Mouse (Mus musculus): ENCODE data around the gene Parp3. TPM values are rescaled to one million over a fixed set of nuclear protein-coding genes. Genes with fewer than 3 reads are reported as not detected.

Gene Parp3
- 21.5 and 24.0 TPM in 2 replicates for polyA plus RNA-seq (2015; fragmentation: Nextera tagmentation; extraction: Ambion mirVana)

DNA sequence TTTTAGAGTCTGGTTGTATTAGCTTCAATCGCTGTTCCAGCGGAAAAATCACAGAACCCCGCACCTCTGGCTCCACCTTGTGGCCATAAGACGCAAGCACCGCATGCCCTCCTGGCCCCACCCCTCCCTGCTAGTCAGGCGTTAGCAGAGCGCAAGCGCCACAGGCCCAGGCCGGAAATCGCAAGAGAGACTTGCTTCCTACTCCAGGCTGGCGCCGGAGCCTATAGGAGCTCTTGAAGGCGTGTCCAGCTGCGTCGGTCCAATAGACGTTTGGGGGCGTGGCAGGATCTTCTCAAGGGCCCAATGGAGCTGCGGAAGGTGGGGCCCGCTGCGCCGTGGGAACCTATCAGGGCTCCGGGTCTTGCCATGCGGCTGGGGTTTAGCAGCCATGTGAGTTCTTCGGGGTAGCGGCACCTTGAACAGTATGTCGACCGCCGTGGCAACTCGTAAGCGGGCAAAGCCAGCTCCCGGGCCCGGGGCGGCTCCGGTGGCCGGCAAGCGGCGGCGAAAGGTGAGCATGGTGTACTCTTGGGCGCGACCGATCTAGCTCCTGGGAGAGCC, at the start of gene Parp3:
Parp3 (minus strand) TSS at position 26 of the 561 bp plus-strand sequence.
- no peaks in the 10 kb centered on the region; the same call in 1 of the 2 replicates for H3K36me3 ChIP-seq (ENCODE audit: insufficient read depth, low read length)
- peaks cover 28% of the 10 kb centered on the region for H3K4me1 ChIP-seq (ENCODE audit: insufficient read depth, low read depth, low read length)
- no peaks in the 10 kb centered on the region for H3K27me3 ChIP-seq (replicated peaks; ENCODE audit: insufficient read depth, low read length)
- WGBS: under 1% methylated on average over 41 of the region's 41 CpGs
- H3K27ac ChIP-seq (ENCODE audit: low read length): peak within 1 kb of the TSS; percentile 85
- H3K4me3 ChIP-seq (ENCODE audit: low read depth, low read length): peak within 1 kb of the TSS; percentile 48
- H3K9ac ChIP-seq (replicated peaks; ENCODE audit: low read depth): peak within 1 kb of the TSS; percentile 41
- TF ChIP-seq CTCF (IDR thresholded peaks at IDR 0.05) (peak; percentile 98), EP300 (IDR thresholded peaks at IDR 0.05) (no peak)
- DNase-seq (ENCODE audit: low spot score): peak; percentile 100
- peak; percentile 97 for ATAC-seq
- H3K4me2 ChIP-seq (replicated peaks; ENCODE audit: low read depth, low read length): peak within 1 kb of the TSS; percentile 91
- no peaks in the 10 kb centered on the region for H3K9me3 ChIP-seq (ENCODE audit: low read length)

GRCm38 (mm10) chr9:106519909-106520308, 43.2 kb upstream of the Parp3 start:
- Histone ChIP-seq H3K27me3 (replicated peaks; ENCODE audit: insufficient read depth, low read length) (no peaks in the 10 kb centered on the region), H3K4me2 (replicated peaks; ENCODE audit: low read depth, low read length) (no peak overlapping the region), H3K9me3 (ENCODE audit: low read length) (no peaks in the 10 kb centered on the region), H3K36me3 (ENCODE audit: insufficient read depth, low read length) (no peaks in the 10 kb centered on the region), H3K27ac (ENCODE audit: low read length) (no peak overlapping the region), H3K4me3 (ENCODE audit: low read depth, low read length) (no peak overlapping the region), H3K4me1 (ENCODE audit: insufficient read depth, low read depth, low read length) (no peaks in the 10 kb centered on the region), H3K9ac (replicated peaks; ENCODE audit: low read depth) (no peak overlapping the region)
- WGBS: 52% methylated on average over 8 of the region's 8 CpGs
- DNase-seq (ENCODE audit: low spot score): no peak
- no peak for ATAC-seq
- no peak for TF ChIP-seq EP300 (IDR thresholded peaks at IDR 0.05)
- TF ChIP-seq CTCF (IDR thresholded peaks at IDR 0.05): no peak

DNA sequence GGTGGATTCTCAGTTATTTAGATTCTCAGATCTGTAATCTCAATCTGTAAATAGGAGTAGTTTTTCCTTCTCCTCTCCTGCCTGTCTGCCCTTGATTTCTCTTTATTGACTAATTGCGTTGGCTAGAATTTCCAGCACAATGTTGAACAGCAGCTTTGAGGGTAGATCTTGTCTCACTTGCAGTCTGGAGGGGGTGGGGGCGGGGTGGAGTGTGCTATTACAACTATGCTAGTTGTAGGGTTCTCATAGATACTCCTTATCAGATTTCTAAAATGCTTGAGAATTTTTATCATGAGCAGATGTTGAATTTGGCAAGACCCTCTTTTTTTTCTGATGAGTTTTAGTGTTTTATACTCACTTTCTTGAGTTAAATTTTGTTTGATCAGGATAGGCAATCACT, 42.7 kb upstream of the Parp3 start:
- H3K4me2 ChIP-seq (replicated peaks; ENCODE audit: low read depth, low read length): no peak overlapping the region
- TF ChIP-seq CTCF (IDR thresholded peaks at IDR 0.05) (no peak), EP300 (IDR thresholded peaks at IDR 0.05) (no peak)
- 46% methylated on average over 2 of the region's 2 CpGs for WGBS
- H3K27ac ChIP-seq (ENCODE audit: low read length): no peak overlapping the region
- no peak for DNase-seq (ENCODE audit: low spot score)
- H3K4me3 ChIP-seq (ENCODE audit: low read depth, low read length): no peak overlapping the region
- no peaks in the 10 kb centered on the region for H3K36me3 ChIP-seq (ENCODE audit: insufficient read depth, low read length)
- H3K27me3 ChIP-seq (replicated peaks; ENCODE audit: insufficient read depth, low read length): no peaks in the 10 kb centered on the region
- H3K4me1 ChIP-seq (ENCODE audit: insufficient read depth, low read depth, low read length): no peaks in the 10 kb centered on the region
- no peak overlapping the region for H3K9ac ChIP-seq (replicated peaks; ENCODE audit: low read depth)
- ATAC-seq: no peak
- no peaks in the 10 kb centered on the region for H3K9me3 ChIP-seq (ENCODE audit: low read length)

GRCm38 (mm10) chr9:106514273-106514672, 37.5 kb upstream of the Parp3 start, which contains the start of gene Iqcf5:
Iqcf5 (plus strand) TSS chr9:106514573.
- H3K4me2 ChIP-seq (replicated peaks; ENCODE audit: low read depth, low read length): no peak within 1 kb of the TSS
- whole genome bisulfite sequencing: 83% methylated on average over 4 of the region's 4 CpGs
- no peaks in the 10 kb centered on the region for H3K9me3 ChIP-seq (ENCODE audit: low read length)
- no peak for DNase-seq (ENCODE audit: low spot score)
- no peak within 1 kb of the TSS for H3K27ac ChIP-seq (ENCODE audit: low read length)
- ATAC-seq: no peak
- H3K4me1 ChIP-seq (ENCODE audit: insufficient read depth, low read depth, low read length): no peaks in the 10 kb centered on the region
- H3K4me3 ChIP-seq (ENCODE audit: low read depth, low read length): no peak within 1 kb of the TSS
- H3K9ac ChIP-seq (replicated peaks; ENCODE audit: low read depth): no peak within 1 kb of the TSS
- no peaks in the 10 kb centered on the region for H3K27me3 ChIP-seq (replicated peaks; ENCODE audit: insufficient read depth, low read length)
- TF ChIP-seq CTCF (IDR thresholded peaks at IDR 0.05): no peak
- no peak for TF ChIP-seq EP300 (IDR thresholded peaks at IDR 0.05)
- H3K36me3 ChIP-seq (ENCODE audit: insufficient read depth, low read length): no peaks in the 10 kb centered on the region

GRCm38 (mm10) chr9:106513566-106513965, 36.8 kb upstream of the Parp3 start:
- no peaks in the 10 kb centered on the region for H3K36me3 ChIP-seq (ENCODE audit: insufficient read depth, low read length)
- no peaks in the 10 kb centered on the region for H3K27me3 ChIP-seq (replicated peaks; ENCODE audit: insufficient read depth, low read length)
- H3K4me3 ChIP-seq (ENCODE audit: low read depth, low read length): no peak overlapping the region
- no peak overlapping the region for H3K27ac ChIP-seq (ENCODE audit: low read length)
- no peak overlapping the region for H3K4me2 ChIP-seq (replicated peaks; ENCODE audit: low read depth, low read length)
- no peak for DNase-seq (ENCODE audit: low spot score)
- 73% methylated on average over 6 of the region's 6 CpGs for WGBS
- no peaks in the 10 kb centered on the region for H3K4me1 ChIP-seq (ENCODE audit: insufficient read depth, low read depth, low read length)
- no peak for TF ChIP-seq EP300 (IDR thresholded peaks at IDR 0.05)
- no peak for TF ChIP-seq CTCF (IDR thresholded peaks at IDR 0.05)
- H3K9me3 ChIP-seq (ENCODE audit: low read length): no peaks in the 10 kb centered on the region
- no peak for ATAC-seq
- H3K9ac ChIP-seq (replicated peaks; ENCODE audit: low read depth): no peak overlapping the region

DNA sequence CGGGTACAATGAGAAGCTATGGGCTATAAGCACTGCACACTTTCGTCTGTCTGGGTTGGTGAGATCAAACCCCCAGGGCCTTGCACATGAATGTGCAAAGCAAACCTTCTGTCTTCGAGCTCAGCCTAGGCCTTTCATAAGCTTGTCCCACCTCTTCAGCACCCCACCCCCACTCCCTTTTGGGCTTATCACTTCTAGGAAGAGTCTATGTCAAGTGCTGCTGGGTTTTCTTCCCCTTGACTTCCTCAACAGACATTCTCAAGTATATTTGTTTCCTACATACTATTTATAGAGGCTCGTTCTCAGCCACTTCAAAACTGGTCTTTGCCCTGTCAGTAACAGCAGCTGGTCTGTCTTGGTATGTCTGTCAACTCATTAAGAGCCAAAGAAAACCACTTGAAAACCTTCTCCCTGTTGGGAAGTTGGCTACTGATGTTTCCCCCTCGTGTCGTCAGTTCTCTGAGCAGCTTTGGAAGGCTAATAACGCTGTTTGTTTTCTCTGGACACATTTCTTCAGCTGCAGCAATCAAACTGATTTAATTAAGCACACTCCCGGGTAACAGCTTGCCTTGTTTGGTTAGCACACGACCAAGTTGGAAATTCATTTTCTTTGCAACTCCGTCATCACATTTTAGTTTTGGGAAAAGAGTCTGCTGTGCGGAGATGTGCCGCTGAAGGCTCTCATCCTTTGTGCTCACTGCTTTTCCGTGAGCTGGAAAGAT, 36.1 kb upstream of the Parp3 start:
- no peak overlapping the region for H3K4me3 ChIP-seq (ENCODE audit: low read depth, low read length)
- peak; percentile 13; the same call in 1 of the 2 replicates for TF ChIP-seq EP300 (IDR thresholded peaks at IDR 0.05)
- TF ChIP-seq CTCF (IDR thresholded peaks at IDR 0.05): no peak
- no peaks in the 10 kb centered on the region for H3K27me3 ChIP-seq (replicated peaks; ENCODE audit: insufficient read depth, low read length)
- H3K4me1 ChIP-seq (ENCODE audit: insufficient read depth, low read depth, low read length): no peaks in the 10 kb centered on the region
- H3K9ac ChIP-seq (replicated peaks; ENCODE audit: low read depth): no peak overlapping the region
- H3K4me2 ChIP-seq (replicated peaks; ENCODE audit: low read depth, low read length): no peak overlapping the region
- ATAC-seq (peak; percentile 80), DNase-seq (ENCODE audit: low spot score) (peak; percentile 69)
- no peak overlapping the region for H3K27ac ChIP-seq (ENCODE audit: low read length)
- H3K9me3 ChIP-seq (ENCODE audit: low read length): no peaks in the 10 kb centered on the region
- 31% methylated on average over 13 of the region's 13 CpGs for WGBS
- H3K36me3 ChIP-seq (ENCODE audit: insufficient read depth, low read length): no peaks in the 10 kb centered on the region

Data from lung, postnatal 0 days (tissue).